Mouse (Mus musculus) E14TG2a.4 (cell line): Measurements from ENCODE around the gene Hspb2.
A peak's percentile ranks its signal among the peaks of the same experiment; 100 is the strongest.

Experiments used
- H3K27me3 ChIP-seq: 2 replicates; pipeline ENCODE4 v1.6.1; 2014; ENCODE audit warnings: low read length, control low read depth; ENCODE audit not compliant: insufficient read depth
- H3K36me3 ChIP-seq: 2 replicates; pipeline ENCODE4 v1.6.1; 2014; ENCODE audit warnings: low read length, control low read depth; ENCODE audit not compliant: insufficient read depth
- H3K4me1 ChIP-seq: replicated peaks from 2 replicates; pipeline ENCODE4 v1.6.1; 2014; ENCODE audit warnings: low read depth, low read length, control low read depth
- H3K4me3 ChIP-seq: replicated peaks from 2 replicates; pipeline ENCODE4 v1.5.1; 2014; ENCODE audit warnings: mild to moderate bottlenecking, low read length
- H3K9me3 ChIP-seq: 2 replicates; pipeline ENCODE4 v1.6.1; 2014; ENCODE audit warnings: low read length, control low read depth
- CTCF ChIP-seq: conservative IDR thresholded peaks from 2 replicates; pipeline ENCODE4 v1.5.1; 2014; ENCODE audit warnings: low read length
- NANOG ChIP-seq: IDR thresholded peaks from 2 replicates; pipeline ENCODE4 v1.6.1; 2014; ENCODE audit warnings: borderline replicate concordance, low read length, mixed read lengths
- POU5F1 ChIP-seq: IDR thresholded peaks from 2 replicates; pipeline ENCODE4 v1.6.1; 2014; ENCODE audit warnings: low read length, borderline replicate concordance

Hspb2 gene

GRCm38 (mm10) chr9:50774991-50775612 lies 22.9 kb upstream of the Hspb2 start, which contains the start of the genes Alg9 and 1110032A03Rik:
Alg9 (plus strand) TSS chr9:50775019.
1110032A03Rik (minus strand) TSS chr9:50775520.
- Histone ChIP-seq H3K27me3 (peaks cover 11% of the 10 kb centered on the region), H3K4me1 (peaks cover 16% of the 10 kb centered on the region), H3K9me3 (no peaks in the 10 kb centered on the region), H3K36me3 (peaks cover 34% of the 10 kb centered on the region), H3K4me3 (peak within 1 kb of the TSS; percentile 92)
- no peak for TF ChIP-seq CTCF
- no peak for TF ChIP-seq NANOG
- no peak for TF ChIP-seq POU5F1

DNA sequence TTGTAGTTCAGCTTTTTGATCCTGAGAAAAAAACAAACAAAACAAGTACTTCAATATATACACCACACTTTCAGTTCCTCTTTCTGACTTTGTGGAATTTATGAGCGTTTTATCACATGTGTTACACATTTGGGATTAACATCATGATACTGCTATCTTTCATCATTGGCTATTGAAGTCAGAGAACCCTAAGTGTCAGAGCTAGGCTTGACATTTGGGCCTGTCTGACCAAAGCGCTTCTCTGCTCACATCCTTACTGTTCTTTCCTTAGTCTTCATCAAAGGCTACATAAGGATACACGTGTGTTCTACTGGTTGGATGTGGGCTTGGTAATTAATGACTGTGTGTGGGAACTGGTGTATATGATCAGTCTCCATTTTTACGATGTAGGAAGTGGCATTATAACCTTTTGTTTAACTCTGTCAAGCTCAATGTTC lies 21.9 kb upstream of the Hspb2 start:
- Histone ChIP-seq H3K36me3 (peaks cover 31% of the 10 kb centered on the region), H3K4me3 (no peak overlapping the region), H3K27me3 (peaks cover 11% of the 10 kb centered on the region), H3K4me1 (peaks cover 21% of the 10 kb centered on the region), H3K9me3 (no peaks in the 10 kb centered on the region)
- TF ChIP-seq POU5F1 (no peak), NANOG (no peak)

- no peak for TF ChIP-seq CTCF
- no peak for TF ChIP-seq POU5F1
- TF ChIP-seq NANOG: no peak
- Histone ChIP-seq H3K36me3 (peaks cover 28% of the 10 kb centered on the region), H3K9me3 (no peaks in the 10 kb centered on the region), H3K4me1 (peaks cover 26% of the 10 kb centered on the region), H3K4me3 (no peak overlapping the region), H3K27me3 (no peaks in the 10 kb centered on the region)
Measured at GRCm38 (mm10) chr9:50770011-50770410, 17.9 kb upstream of the Hspb2 start.

DNA sequence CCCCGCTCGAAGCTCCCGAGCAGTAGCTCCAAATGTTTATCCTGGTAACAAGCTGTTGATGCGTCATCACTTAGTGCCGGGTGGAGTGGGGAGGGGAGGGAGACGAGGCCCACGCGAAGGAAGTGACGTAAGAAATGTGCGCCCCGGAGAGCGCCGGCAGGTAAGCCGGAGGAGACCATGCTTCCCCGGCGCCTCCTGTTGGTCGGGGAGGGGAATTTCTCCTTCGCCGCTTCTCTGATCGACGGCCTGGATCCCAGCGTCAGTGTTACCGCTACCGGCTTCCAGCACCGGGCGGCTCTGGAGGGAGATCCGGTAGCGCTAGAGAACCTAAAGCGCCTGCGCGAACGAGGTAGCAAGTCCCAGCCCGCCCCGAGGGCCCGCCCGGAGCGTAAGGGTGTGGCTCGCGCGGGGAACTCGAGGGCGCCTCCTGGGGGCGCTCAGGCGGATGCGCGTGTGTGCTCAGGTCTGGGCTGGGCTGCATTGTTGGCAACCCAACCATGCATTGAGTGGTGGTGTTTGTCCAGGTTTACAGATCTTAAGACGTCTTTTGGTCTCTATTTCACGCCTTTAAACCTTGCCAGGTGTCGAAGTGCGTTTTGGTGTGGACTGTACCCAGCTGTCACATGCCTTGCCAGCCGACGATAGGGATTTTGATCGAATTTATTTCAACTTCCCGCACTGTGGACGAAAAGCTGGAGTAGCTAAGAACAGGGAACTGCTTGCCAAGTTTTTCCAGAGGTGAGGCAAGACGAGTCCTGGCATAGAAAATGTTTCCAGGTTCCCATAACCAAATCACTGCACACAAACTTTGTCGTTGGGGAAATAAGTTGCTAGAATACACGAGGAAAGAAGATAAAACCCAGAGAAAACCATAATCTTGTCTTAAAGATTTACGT lies 16.2 kb upstream of the Hspb2 start, which contains the start of gene Fdxacb1:
TSS of gene Fdxacb1 (plus strand) at position 130 of the 896 bp plus-strand sequence.
- TF ChIP-seq CTCF (peak; percentile 56), POU5F1 (no peak), NANOG (no peak)
- H3K36me3 ChIP-seq: peaks cover 28% of the 10 kb centered on the region
- H3K9me3 ChIP-seq: no peaks in the 10 kb centered on the region
- peaks cover 20% of the 10 kb centered on the region for H3K4me1 ChIP-seq
- H3K4me3 ChIP-seq: peak within 1 kb of the TSS; percentile 89
- no peaks in the 10 kb centered on the region for H3K27me3 ChIP-seq

- no peak for TF ChIP-seq POU5F1
- TF ChIP-seq CTCF: no peak
- TF ChIP-seq NANOG: no peak
- H3K4me1 ChIP-seq: peaks cover 20% of the 10 kb centered on the region
- H3K4me3 ChIP-seq: peak overlapping the region; percentile 89
- no peaks in the 10 kb centered on the region for H3K9me3 ChIP-seq
- no peaks in the 10 kb centered on the region for H3K27me3 ChIP-seq
- H3K36me3 ChIP-seq: peaks cover 26% of the 10 kb centered on the region
Measured at GRCm38 (mm10) chr9:50767531-50768106, 15.5 kb upstream of the Hspb2 start.

GRCm38 (mm10) chr9:50763331-50763730 lies 11.2 kb upstream of the Hspb2 start:
- no peaks in the 10 kb centered on the region for H3K27me3 ChIP-seq
- no peak for TF ChIP-seq NANOG
- TF ChIP-seq POU5F1: no peak
- no peak for TF ChIP-seq CTCF
- H3K36me3 ChIP-seq: no peaks in the 10 kb centered on the region
- H3K4me3 ChIP-seq: no peak overlapping the region
- peaks cover 10% of the 10 kb centered on the region for H3K4me1 ChIP-seq
- H3K9me3 ChIP-seq: no peaks in the 10 kb centered on the region

- no peak for TF ChIP-seq POU5F1
- TF ChIP-seq NANOG: no peak
- no peak for TF ChIP-seq CTCF
- no peaks in the 10 kb centered on the region for H3K4me1 ChIP-seq
- no peaks in the 10 kb centered on the region for H3K9me3 ChIP-seq
- H3K4me3 ChIP-seq: no peak overlapping the region
- no peaks in the 10 kb centered on the region for H3K36me3 ChIP-seq
- no peaks in the 10 kb centered on the region for H3K27me3 ChIP-seq
Measured at GRCm38 (mm10) chr9:50761520-50762243, 9.5 kb upstream of the Hspb2 start.

- H3K27me3 ChIP-seq: peaks cover 27% of the 10 kb centered on the region
- H3K4me3 ChIP-seq: no peak overlapping the region
- TF ChIP-seq NANOG (no peak), POU5F1 (no peak), CTCF (no peak)
- H3K36me3 ChIP-seq: no peaks in the 10 kb centered on the region
- H3K9me3 ChIP-seq: no peaks in the 10 kb centered on the region
- H3K4me1 ChIP-seq: peaks cover 23% of the 10 kb centered on the region
Measured at GRCm38 (mm10) chr9:50756711-50757110, 4.6 kb upstream of the Hspb2 start.
